Mouse (Mus musculus): ENCODE data around the gene Sh2b1. TPM values are rescaled to one million over a fixed set of nuclear protein-coding genes. Genes with fewer than 3 reads are reported as not detected.

Sh2b1 gene
- polyA plus RNA-seq, 1 experiment: not detected

- TF ChIP-seq POLR2A (IDR thresholded peaks at IDR 0.05; ENCODE audit: insufficient read depth, low read depth, low read length) (no peak), CTCF (IDR thresholded peaks at IDR 0.05; ENCODE audit: insufficient read depth, low read depth, low read length) (peak; percentile 48; the same call in 1 of the 2 replicates)
- no peak overlapping the region for H3K4me3 ChIP-seq (ENCODE audit: insufficient read depth, low read depth, low read length)
- WGBS: 24% methylated on average over 8 of the region's 8 CpGs
- H3K27ac ChIP-seq (ENCODE audit: insufficient read depth, low read depth, low read length): no peak overlapping the region
- 0 out of 2 replicates have a peak, but pooled peaks cover 3% of the 10 kb centered on the region for H3K4me1 ChIP-seq (ENCODE audit: control insufficient read depth, insufficient read depth, low read length)
Observed at GRCm38 (mm10) chr7:126436851-126437250, 38.4 kb downstream of the Sh2b1 start.

- WGBS: 77% methylated on average over 3 of the region's 3 CpGs
- Histone ChIP-seq H3K27ac (ENCODE audit: insufficient read depth, low read depth, low read length) (no peak overlapping the region), H3K4me1 (ENCODE audit: control insufficient read depth, insufficient read depth, low read length) (0 out of 2 replicates have a peak, but pooled peaks cover 3% of the 10 kb centered on the region), H3K4me3 (ENCODE audit: insufficient read depth, low read depth, low read length) (no peak overlapping the region)
- no peak for TF ChIP-seq POLR2A (IDR thresholded peaks at IDR 0.05; ENCODE audit: insufficient read depth, low read depth, low read length)
- TF ChIP-seq CTCF (IDR thresholded peaks at IDR 0.05; ENCODE audit: insufficient read depth, low read depth, low read length): no peak
Observed at GRCm38 (mm10) chr7:126435801-126436200, 39.4 kb downstream of the Sh2b1 start.

GRCm38 (mm10) chr7:126434726-126435125 lies 40.5 kb downstream of the Sh2b1 start:
- H3K4me1 ChIP-seq (ENCODE audit: control insufficient read depth, insufficient read depth, low read length): peaks cover 6% of the 10 kb centered on the region
- H3K4me3 ChIP-seq (ENCODE audit: insufficient read depth, low read depth, low read length): no peak overlapping the region
- WGBS: 89% methylated on average over 7 of the region's 7 CpGs
- no peak for TF ChIP-seq POLR2A (IDR thresholded peaks at IDR 0.05; ENCODE audit: insufficient read depth, low read depth, low read length)
- no peak for TF ChIP-seq CTCF (IDR thresholded peaks at IDR 0.05; ENCODE audit: insufficient read depth, low read depth, low read length)
- H3K27ac ChIP-seq (ENCODE audit: insufficient read depth, low read depth, low read length): no peak overlapping the region

- no peak overlapping the region for H3K27ac ChIP-seq (ENCODE audit: insufficient read depth, low read depth, low read length)
- no peak overlapping the region for H3K4me3 ChIP-seq (ENCODE audit: insufficient read depth, low read depth, low read length)
- TF ChIP-seq POLR2A (IDR thresholded peaks at IDR 0.05; ENCODE audit: insufficient read depth, low read depth, low read length) (no peak), CTCF (IDR thresholded peaks at IDR 0.05; ENCODE audit: insufficient read depth, low read depth, low read length) (no peak)
- peaks cover 12% of the 10 kb centered on the region for H3K4me1 ChIP-seq (ENCODE audit: control insufficient read depth, insufficient read depth, low read length)
Observed at GRCm38 (mm10) chr7:126430167-126430566, 45.1 kb downstream of the Sh2b1 start.

- WGBS: 18% methylated on average over 15 of the region's 15 CpGs
- Histone ChIP-seq H3K27ac (ENCODE audit: insufficient read depth, low read depth, low read length) (no peak overlapping the region), H3K4me3 (ENCODE audit: insufficient read depth, low read depth, low read length) (peak overlapping the region; percentile 97), H3K4me1 (ENCODE audit: control insufficient read depth, insufficient read depth, low read length) (peaks cover 12% of the 10 kb centered on the region)
- TF ChIP-seq POLR2A (IDR thresholded peaks at IDR 0.05; ENCODE audit: insufficient read depth, low read depth, low read length) (no peak), CTCF (IDR thresholded peaks at IDR 0.05; ENCODE audit: insufficient read depth, low read depth, low read length) (no peak)
Observed at GRCm38 (mm10) chr7:126429503-126429898, 45.7 kb downstream of the Sh2b1 start.

GRCm38 (mm10) chr7:126428631-126429502 lies 46.4 kb downstream of the Sh2b1 start, which contains the start of gene Rabep2:
Gene Rabep2, plus strand, starts transcription at chr7:126428759.
- under 1% methylated on average over 80 of the region's 82 CpGs for WGBS

GRCm38 (mm10) chr7:126428154-126428553 lies 47.1 kb downstream of the Sh2b1 start:
- Histone ChIP-seq H3K4me3 (ENCODE audit: insufficient read depth, low read depth, low read length) (peak overlapping the region; percentile 97), H3K4me1 (ENCODE audit: control insufficient read depth, insufficient read depth, low read length) (peaks cover 12% of the 10 kb centered on the region), H3K27ac (ENCODE audit: insufficient read depth, low read depth, low read length) (peak overlapping the region; percentile 63)
- WGBS: 23% methylated on average over 4 of the region's 4 CpGs
- TF ChIP-seq POLR2A (IDR thresholded peaks at IDR 0.05; ENCODE audit: insufficient read depth, low read depth, low read length) (no peak), CTCF (IDR thresholded peaks at IDR 0.05; ENCODE audit: insufficient read depth, low read depth, low read length) (no peak)

More at GRCm38 (mm10) chr7:126428631-126429502, 46.4 kb downstream of the Sh2b1 start, which contains the start of gene Rabep2:
- H3K4me3 ChIP-seq (ENCODE audit: insufficient read depth, low read depth, low read length): peak within 1 kb of the TSS; percentile 97
- peaks cover 12% of the 10 kb centered on the region for H3K4me1 ChIP-seq (ENCODE audit: control insufficient read depth, insufficient read depth, low read length)
- peak within 1 kb of the TSS; percentile 63 for H3K27ac ChIP-seq (ENCODE audit: insufficient read depth, low read depth, low read length)
- TF ChIP-seq POLR2A (IDR thresholded peaks at IDR 0.05; ENCODE audit: insufficient read depth, low read depth, low read length) (no peak; the same call in 1 of the 2 replicates), CTCF (IDR thresholded peaks at IDR 0.05; ENCODE audit: insufficient read depth, low read depth, low read length) (no peak)

GRCm38 (mm10) chr7:126427323-126427860 lies 47.8 kb downstream of the Sh2b1 start:
- 61% methylated on average over 13 of the region's 13 CpGs for WGBS
- H3K27ac ChIP-seq (ENCODE audit: insufficient read depth, low read depth, low read length): no peak overlapping the region
- H3K4me3 ChIP-seq (ENCODE audit: insufficient read depth, low read depth, low read length): no peak overlapping the region
- H3K4me1 ChIP-seq (ENCODE audit: control insufficient read depth, insufficient read depth, low read length): peaks cover 12% of the 10 kb centered on the region
- TF ChIP-seq CTCF (IDR thresholded peaks at IDR 0.05; ENCODE audit: insufficient read depth, low read depth, low read length) (no peak), POLR2A (IDR thresholded peaks at IDR 0.05; ENCODE audit: insufficient read depth, low read depth, low read length) (no peak)

- Histone ChIP-seq H3K4me3 (ENCODE audit: insufficient read depth, low read depth, low read length) (no peak overlapping the region), H3K27ac (ENCODE audit: insufficient read depth, low read depth, low read length) (no peak overlapping the region), H3K4me1 (ENCODE audit: control insufficient read depth, insufficient read depth, low read length) (peaks cover 4% of the 10 kb centered on the region; the same call in 1 of the 2 replicates)
- WGBS: 81% methylated on average over 6 of the region's 6 CpGs
- TF ChIP-seq POLR2A (IDR thresholded peaks at IDR 0.05; ENCODE audit: insufficient read depth, low read depth, low read length) (no peak), CTCF (IDR thresholded peaks at IDR 0.05; ENCODE audit: insufficient read depth, low read depth, low read length) (no peak)
Observed at GRCm38 (mm10) chr7:126424161-126424560, 51.1 kb downstream of the Sh2b1 start.

All from olfactory bulb, adult 2 months (tissue).